Mouse (Mus musculus): ENCODE results near the gene Hfe.
"Not testable (repeated sequence)": the region's sequence is repeated elsewhere in the genome, so short reads cannot be mapped to it uniquely, and the experiment has no call there.

Hfe gene

DNA sequence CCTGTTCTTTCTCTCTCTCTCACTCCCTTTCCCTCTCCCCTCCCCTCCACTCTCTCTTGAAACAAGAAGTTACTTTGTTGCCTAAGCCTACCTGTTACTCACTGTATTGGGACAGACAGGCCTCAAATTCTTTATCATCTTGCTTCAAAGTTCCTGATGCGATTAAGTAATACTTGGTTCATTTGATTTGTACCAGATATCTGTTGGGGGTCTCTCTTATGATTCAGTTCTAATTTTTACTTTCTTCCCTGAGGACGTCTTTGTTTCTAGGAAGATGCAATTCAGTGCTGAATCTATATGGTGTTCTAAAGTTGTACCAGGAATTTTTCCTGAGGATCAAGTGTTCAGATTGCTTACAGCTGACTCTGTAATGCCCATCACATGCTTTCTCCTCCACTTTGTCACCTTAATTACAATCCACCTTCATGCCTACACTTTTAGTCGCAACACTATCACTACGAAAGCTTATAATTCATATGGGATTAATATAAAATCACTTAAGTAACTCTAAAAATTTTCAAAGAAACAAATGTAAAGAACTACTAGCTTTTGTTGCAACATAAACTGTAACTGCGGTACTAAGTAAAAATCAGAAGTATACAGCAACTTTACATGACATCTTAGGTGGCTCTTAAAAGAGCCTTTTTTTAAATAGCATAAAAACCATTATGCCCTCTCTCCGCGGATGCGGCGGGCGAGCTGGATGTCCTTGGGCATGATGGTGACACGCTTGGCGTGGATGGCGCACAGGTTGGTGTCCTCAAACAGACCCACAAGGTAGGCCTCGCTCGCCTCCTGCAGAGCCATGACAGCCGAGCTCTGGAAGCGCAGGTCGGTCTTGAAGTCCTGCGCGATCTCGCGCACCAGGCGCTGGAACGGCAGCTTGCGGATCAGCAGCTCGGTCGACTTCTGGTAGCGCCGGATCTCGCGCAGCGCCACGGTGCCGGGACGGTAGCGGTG, 34.0 kb upstream of the Hfe start:
- no peak for DNase-seq (ENCODE audit: low spot score in 2 of 2)

DNA sequence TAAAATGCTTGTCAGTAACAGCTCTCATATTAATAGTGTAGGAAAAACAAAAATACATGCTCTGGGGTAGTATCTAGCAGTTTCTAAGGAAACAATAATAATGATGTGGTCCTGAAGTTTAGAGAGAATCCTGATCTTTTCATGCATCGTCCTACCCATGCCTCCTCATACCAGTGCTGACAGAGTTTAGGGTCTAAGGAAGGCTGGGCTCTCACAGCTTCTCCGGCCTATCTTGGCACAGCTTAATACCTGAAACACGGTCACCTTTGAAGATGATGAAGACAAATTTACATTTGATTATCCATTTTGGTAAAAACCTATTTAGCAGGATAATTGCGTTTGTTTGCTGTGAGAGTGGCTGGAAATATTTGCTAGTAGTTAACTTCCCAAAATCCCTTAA, 33.3 kb upstream of the Hfe start:
- DNase-seq (ENCODE audit: low spot score in 2 of 2) = no peak

DNA sequence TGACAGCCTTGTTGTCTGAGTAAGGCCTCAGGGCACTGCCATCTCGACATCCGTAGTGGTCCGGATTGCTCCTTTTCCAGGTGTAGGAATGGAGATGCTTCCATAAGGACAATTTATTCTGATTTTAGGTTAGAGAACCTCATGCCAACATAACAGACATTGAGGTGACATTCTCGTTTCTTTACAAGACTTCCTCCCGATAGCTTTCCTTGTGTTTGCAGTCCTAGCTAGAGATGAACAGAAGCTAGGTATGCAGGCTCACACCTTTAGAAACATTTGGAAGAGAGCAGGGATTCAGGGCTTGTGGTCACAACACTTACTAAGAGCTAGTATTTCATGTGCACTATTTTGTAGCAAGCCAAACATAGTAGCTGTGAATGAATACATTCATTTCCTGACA, 32.6 kb upstream of the Hfe start:
- DNase-seq (ENCODE audit: low spot score in 2 of 2) = no peak

DNA sequence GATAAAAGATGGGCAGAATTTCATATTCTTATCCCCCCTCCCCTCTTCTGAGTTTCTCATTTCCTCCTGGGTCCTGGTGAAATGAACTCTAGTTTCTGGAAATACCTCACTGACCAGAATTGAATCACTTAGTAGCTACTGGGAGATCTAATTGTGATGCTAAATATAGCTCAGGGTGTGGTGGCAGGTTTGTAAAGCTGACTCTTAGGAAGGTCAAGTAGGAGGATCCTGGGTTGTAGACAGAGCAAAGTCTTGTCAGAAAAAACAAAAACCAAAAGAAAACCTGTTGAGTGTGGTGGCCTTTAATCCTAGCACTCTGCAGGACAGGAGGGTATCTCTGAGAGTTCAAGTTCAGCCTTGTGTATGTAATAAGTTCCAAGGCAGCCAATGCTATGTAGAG, 31.4 kb upstream of the Hfe start:
- no peak for DNase-seq (ENCODE audit: low spot score in 2 of 2)

DNA sequence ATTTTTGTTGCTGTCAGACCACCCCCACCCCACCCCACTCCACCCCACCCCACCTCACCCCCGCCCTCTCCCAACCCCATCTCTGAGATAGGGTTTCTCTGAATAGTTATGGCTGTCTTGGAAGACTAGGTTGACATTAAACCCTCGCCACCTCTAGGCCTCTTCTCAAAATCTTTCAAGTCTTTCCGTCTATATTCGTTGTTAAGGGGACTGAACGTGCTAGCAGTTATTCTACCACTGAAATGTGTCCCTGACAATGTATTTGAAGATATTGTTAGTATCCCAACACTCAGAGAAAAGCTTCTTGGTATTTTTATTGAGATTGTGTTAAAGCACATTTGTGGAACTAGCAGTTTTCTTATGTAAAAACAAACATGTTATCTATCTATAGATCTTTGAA, 30.3 kb upstream of the Hfe start:
- DNase-seq (ENCODE audit: low spot score in 2 of 2) = no peak

DNA sequence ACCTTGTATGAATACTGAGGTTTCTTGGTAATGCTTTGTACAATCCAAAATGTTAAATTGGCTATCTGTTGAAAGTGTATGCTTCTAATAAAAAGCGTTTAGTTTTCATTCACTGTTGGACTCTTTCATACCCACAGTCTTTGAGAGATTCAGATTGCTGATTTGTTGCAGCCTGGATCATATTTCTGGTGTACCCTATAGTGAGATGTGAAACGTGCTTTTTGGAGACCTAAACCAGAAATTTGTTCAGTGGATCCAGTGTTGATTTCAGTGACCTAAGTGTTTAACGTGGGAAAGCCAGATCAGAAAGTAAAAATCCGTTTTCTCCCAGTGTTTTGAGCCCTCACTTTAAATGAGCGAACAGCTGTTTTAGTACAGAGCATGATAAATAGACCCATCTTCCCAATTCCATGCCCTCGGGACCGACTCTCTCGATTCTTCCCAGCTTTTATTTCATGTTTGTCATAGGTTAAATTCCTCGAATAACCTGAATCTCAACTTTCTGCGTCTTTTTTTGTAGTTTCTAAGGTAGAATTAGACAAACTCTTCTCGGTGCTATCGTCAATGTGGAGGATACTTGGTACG, 29.7 kb upstream of the Hfe start:
- no peak for DNase-seq (ENCODE audit: low spot score in 2 of 2)

DNA sequence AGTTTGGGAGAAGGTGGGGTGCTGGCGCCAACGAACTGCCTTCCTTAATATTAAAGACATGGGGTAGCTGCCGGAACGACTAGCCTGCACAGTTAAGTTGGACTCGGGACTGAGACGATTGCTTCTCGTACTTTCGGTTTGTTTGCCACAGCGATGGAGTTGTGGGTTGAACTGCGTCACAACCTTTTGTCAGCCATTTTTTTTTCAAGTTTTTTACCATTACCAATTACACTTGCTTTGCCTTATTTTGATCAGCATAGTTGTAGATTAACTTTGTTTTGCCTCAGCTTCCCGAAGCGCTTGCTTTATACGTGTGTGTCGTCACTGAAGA, 29.2 kb upstream of the Hfe start:
- DNase-seq (ENCODE audit: low spot score in 2 of 2) = no peak

DNA sequence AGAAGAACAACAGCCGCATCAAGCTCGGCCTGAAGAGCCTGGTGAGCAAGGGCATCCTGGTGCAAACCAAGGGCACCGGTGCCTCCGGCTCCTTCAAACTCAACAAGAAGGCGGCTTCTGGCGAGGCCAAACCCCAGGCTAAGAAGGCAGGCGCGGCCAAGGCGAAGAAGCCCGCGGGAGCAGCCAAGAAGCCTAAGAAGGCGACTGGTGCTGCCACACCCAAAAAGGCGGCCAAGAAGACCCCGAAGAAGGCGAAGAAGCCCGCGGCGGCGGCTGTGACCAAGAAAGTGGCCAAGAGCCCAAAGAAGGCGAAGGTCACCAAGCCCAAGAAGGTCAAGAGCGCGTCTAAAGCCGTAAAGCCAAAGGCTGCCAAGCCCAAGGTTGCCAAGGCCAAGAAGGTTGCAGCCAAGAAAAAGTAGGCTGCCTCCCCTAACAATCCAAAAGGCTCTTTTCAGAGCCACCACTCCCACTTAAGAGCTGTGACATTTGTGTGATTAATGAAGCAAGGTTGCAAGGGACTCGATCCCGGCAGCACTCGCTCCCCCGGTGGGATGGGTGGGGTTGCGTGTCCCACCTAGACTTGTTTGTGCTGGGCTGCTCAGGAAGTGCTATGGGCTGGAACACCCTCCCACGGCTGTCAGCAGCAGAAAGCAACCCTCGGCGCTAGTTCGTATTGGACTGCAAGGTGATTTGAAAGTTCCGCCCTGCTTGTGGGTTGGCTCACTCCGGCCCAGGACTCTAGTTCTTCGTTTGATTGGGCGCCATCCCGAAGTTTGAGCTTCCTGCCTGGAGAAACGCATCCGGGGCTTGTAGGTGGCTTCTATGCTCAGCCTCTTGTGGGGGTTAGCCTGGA, 28.6 kb upstream of the Hfe start:
- DNase-seq (ENCODE audit: low spot score in 2 of 2) = peak; percentile 88 to 91

DNA sequence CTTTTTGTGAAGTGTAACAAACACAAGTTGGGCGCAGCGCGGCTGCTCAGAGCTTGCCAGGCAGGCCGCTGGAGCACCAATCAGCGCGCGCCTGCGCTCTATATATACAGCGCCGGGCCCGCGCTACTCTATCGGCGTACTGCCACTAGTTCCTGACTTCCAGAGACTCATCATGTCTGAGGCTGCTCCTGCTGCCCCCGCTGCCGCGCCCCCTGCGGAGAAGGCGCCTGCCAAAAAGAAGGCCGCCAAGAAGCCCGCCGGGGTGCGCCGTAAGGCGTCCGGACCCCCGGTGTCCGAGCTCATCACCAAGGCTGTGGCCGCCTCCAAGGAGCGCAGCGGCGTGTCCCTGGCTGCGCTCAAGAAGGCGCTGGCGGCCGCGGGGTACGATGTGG, 28.0 kb upstream of the Hfe start, which contains the start of gene Hist1h1c:
Gene Hist1h1c (plus strand): TSS at position 132 of the 392 bp plus-strand sequence.
- peak; percentile 86 to 92 for DNase-seq (ENCODE audit: low spot score in 2 of 2)

DNA sequence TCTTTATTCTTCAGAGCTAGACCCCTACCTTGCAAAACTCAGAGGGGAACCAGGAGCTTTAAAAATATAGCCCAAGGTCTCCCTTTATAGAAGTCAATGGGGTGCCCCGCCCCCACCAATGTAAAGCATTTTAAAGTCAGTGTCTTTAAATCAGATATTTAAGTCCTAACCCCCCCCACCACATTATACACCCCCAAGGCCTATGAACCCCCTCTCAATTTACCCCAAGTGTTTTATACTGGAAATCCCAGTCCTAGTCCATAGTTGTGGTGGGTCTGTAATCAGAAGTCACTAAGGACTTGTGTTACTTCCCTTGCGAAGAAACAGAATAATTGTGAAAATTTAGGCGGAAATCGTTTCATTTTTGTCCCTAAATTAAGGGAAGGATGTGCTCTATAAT, 27.4 kb upstream of the Hfe start:
- no peak for DNase-seq (ENCODE audit: low spot score in 2 of 2)

DNA sequence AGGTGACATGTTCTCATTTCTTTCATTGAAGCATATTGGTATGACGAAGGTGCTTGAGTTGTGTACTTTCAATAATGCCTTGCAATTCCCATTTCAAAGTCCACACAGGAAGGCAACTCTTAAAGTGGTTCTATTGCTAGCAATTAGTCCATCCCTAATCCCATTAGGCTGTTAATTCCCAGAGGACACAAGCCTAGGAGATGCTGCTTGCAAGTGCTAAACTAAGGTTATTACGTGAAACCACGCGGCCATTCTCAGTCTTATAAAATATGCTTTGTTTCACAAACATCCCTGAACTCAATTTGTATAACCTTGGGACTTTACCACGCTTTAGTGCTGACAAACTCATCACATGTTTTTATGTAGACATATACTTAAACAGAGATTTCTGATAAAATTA, 26.4 kb upstream of the Hfe start:
- DNase-seq (ENCODE audit: low spot score in 2 of 2) = no peak

DNA sequence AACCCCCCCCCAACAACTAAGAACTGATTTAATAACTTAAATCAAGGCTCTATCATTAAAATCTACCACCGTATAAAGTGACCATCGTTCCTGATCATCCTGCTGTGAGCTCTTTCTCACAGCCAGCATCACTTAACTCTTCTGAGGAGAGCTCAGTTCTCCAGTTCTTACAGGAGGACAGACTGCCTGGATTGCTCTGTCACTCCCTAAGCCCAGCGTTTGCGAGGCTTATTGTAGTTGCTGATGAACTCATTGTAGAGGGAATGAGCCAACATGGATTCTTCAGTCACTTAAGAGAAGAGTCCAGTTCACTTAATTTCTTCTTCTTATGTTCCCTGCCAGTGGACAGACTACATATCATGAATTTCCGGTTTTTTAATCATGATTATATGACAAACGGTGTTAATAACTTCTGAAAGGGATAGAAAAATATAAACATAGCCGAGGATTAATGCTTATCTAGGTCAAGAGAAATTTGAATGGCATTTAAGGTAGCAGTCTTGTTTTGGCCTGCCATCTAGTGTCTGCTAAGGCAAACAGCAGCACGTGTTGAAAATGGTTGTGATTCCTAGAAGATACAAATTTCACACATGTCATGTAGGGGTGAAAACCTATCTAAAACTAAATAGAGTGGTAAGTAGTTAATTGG, 21.6 kb upstream of the Hfe start:
- DNase-seq (ENCODE audit: low spot score in 2 of 2) = no peak

DNA sequence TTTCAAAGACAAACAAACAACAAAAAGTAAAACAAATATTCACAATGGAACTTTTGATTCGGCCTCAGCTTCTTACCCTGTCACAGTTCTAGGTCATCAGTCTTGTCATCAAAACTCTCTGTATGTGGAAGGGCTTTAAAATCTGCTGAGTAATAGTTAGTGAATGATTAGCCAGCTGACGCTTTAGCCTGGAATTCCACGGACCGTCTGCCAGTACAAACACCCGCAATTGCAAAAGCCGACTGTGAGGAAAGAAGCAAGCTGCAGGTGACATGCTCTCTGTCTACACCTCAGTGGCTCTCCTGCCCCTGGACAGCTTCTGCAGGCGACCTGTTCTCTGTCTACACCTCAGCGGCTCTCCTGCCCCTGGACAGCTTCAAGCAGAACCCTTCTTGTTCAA, 19.8 kb upstream of the Hfe start:
- no peak for DNase-seq (ENCODE audit: low spot score in 2 of 2)

DNA sequence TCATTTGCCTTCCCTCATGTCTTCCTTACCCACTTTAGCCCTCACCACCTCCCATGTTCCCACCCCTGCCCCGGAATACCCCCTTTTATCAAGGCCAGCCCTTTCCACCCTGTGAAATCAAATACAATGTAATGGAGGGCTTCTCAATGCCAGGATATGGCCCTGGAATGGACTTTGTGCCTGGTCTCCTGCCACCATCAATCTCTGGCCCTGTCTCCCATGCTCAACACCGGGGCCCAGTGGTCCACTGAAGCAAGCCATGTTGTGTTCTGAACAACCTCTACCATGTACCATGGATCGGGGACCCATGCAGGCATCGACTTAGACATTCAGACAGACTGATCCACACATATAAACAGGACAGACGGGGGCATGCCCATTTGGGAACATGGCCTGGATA, 19.1 kb upstream of the Hfe start:
- DNase-seq (ENCODE audit: low spot score in 2 of 2) = no peak

DNA sequence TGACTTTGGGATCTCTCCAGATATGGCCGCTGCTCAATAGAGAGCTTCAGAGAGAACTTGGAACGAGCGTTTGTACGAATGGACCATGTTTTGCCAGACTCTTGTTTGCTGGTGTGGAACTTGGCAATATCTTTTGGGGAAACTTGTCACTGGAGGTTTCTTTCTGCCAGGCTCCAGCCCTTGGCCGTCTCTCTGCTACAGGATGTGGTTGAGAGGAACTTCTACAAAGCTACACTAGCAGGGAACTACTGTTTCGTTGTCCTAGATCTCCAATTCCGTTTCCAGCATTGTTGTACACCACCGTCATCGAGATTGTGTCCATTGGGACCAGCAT, 18.5 kb upstream of the Hfe start:
- no peak for DNase-seq (ENCODE audit: low spot score in 2 of 2)

DNA sequence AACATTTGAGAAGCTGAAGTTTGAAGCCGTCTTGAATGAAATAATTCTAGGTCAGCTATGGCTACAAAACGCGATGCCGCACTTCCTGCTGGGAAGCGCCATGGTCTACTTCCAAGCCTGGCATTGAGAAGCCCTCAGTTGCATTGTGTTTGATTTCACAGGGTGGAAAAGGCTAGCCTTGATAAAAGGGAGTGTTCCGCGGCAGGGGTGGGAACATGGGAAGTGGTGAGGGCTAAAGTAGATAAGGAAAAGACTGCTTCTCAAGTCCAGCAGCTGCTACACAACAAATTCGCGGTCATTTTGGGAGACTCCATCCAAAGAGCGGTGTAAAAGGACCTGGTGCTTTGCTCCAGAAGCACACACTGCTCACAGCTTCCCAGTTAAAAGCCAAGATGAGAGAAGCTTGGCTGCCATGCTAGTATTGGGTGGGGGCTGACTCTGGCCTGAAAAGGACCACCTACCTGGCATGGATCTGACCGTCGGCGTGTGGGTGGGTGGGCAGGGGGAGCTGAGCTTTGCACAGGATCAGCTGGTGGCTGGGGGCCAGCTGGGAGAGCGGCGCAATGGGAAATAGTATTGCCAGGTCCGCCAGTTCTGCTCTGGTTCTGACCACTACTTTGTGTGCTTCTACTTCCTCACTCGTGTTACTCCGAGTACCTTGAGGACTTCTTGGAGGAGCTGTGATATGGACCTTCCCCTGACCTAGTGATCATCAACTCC, 18.0 kb upstream of the Hfe start:
- no peak for DNase-seq (ENCODE audit: low spot score in 2 of 2)

DNA sequence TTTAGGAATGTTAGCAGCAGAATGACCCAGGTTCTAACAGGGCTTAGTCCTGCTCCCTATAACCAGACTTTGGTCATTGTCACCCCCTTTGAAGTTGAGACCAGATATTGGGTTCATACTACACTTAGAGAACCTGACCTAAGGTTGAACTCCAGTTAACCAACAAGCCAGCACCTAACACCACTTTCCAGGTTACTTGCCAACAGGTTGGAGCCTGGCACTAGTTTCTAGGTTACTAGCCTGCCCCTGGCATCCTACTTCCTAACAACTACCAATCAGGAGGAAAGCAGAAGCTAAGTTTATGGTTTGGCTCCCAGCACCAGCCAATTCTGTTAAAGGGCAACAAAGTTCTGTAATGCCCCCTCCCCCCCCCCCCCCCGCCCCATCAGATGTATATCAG, 14.6 kb upstream of the Hfe start:
- no peak for DNase-seq (ENCODE audit: low spot score in 2 of 2)

DNA sequence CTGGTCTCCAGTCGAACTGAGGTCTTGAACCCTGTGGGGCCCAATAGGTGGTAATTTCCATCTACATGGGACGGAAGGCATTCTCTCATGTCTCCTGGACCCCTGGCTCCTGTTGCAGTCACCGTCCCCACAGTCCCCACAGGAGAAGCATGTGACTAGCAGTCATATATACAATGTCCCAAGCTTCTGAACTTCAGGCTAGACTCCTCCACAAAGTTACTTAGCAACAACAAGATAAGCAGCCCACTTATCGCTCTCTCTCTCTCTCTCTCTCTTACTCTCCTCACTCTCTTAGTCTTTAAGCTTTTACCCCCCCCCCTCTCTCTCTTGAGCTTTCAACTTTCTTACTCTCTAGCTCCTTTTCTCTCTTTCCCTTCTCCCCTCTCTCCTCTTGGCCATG, 13.6 kb upstream of the Hfe start:
- no peak for DNase-seq (ENCODE audit: low spot score in 2 of 2)

DNA sequence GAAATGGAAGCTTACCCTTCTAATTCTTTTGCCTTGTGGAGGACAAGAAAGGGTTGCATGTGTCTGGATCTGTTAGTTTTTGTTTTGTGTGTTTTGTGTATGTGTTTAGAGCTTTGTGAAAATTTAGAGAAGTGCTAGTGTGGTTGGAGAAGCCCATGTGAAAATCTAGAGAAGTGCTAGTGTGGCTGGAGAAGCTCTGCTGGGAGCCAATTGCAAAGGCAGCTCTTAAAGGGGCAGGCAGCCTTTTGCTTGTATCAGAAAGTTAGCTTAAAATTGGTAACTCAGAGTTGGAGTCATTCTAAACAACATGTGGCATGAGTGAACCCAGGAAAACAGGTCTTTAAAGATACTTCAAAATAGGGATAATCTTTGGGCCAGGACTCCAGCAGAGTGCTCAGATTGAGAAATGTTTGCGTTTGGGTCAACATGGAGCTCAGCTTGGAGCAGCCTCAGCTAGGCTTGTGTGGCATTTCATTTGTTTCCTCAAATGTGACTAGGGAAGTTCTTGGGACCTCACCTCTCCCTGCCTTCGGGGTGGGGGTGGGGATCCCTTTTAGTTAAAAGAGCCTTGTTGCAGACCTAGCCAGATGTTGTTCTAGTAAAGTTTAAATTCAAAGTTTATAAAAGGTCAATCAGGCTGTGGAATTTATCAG, 7.1 kb upstream of the Hfe start:
- DNase-seq (ENCODE audit: low spot score in 2 of 2) = not testable (repeated sequence)

DNA sequence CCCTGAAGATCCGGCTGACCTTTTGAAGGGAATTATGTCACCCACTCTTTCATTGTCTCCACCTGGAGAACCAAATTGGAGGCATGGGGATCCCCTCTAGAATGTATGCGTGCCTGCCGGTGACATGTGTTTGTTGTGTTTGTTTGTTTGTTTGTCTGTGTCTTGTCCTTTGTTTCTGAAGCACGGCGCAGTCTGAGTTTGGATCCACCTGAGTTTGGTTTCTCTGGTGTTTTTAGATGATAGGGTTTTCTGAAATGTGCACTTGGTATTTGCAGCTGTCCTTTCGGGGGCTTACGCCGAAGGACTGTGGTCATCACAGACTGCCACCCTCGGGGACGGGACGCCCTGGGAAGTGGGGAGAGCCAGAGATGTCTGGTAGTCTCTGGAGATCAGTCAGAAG, 6.5 kb upstream of the Hfe start:
- no peak for DNase-seq (ENCODE audit: low spot score in 2 of 2)
